Mouse (Mus musculus) thymus, adult 2 months (tissue): ENCODE data around the gene Sema4d.

Source experiments
- CTCF ChIP-seq: fragments of 200-500 bp; IDR thresholded peaks from 2 replicates; pipeline ENCODE4 v1.5.1; 2012; ENCODE audit warnings: mild to moderate bottlenecking, control low read depth, low read length, moderate library complexity, borderline replicate concordance; ENCODE audit not compliant: control insufficient read depth, poor library complexity, insufficient read depth; ENCODE audit errors: extremely low read depth
- POLR2A ChIP-seq: fragments of 200-500 bp; IDR thresholded peaks from 2 replicates; pipeline ENCODE4 v1.6.1; 2012; ENCODE audit warnings: mild to moderate bottlenecking, low read length, control low read depth, moderate library complexity; ENCODE audit not compliant: control insufficient read depth, poor library complexity, insufficient read depth; ENCODE audit errors: extremely low read depth

DNA sequence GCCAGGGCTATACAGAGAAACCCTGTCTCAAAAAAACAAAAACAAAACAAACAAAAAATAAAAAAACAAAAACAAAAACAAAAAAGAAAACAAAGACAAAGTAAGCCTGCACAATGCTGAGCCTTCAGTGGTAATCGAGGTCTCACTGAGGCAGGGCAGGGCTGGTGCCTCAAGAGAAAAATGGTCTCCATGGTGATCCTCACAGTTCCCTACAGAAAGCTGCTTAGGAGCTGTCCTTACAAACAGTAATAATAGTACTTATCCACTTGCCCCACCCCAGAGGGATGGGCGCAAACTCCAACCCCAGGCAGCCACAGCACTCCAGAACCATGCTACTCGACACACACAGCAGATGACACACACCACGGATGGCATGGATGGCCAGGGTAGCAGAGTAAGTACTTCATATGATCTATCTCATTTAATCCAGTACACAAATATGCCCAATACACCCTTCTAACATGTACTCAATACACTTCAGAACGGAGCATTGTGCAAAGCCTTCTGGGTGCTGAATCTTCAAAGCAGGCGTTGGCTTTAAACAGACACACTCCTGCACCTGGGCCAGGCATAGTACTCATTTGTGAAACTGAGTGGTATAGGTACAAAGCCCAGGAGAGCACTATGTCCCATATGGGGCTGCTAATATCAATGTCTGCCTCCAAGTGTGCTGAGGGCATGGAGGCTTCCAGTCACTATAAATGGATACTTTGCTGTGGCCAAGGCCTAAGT lies 34.1 kb downstream of the Sema4d start:
- TF ChIP-seq CTCF (no peak), POLR2A (no peak)
